Mouse (Mus musculus): ENCODE measurements around the gene Doc2b. TPM values are rescaled to one million over a fixed set of nuclear protein-coding genes. Genes with fewer than 3 reads are reported as not detected.
A peak's percentile ranks its signal among the peaks of the same experiment; 100 is the strongest.

Gene Doc2b
- polyA plus RNA-seq, 1 experiment from 2014 or later = 3.4 TPM

DNA sequence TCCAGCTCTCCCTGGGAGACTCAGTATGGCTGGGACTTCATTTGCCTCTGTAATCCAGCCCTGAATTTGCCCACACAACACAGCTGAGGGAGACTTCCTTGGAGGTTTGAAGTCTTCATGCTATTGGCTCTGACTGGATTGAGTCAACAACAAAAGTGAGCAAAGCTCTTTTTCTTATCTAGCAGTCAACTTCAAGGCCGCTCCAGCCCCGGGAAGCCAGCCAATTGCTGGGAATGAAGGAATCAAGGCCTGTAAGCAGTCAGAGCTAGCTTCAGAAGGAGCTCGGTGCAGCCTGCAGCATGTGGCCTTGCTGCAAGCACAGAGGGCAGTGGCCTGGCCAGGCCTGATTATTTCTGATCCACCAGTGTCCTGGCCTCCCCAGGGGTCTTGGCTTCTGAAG lies 16.1 kb upstream of the Doc2b start:
- 40% methylated on average over 3 of the region's 3 CpGs for WGBS
- Histone ChIP-seq H3K4me2 (no peak overlapping the region), H3K9me3 (no peaks in the 10 kb centered on the region), H3K27me3 (no peaks in the 10 kb centered on the region), H3K4me1 (replicated peaks) (0 out of 2 replicates have a peak, but pooled peaks cover 6% of the 10 kb centered on the region), H3K27ac (replicated peaks) (peak overlapping the region; percentile 22; the same call in 1 of the 2 replicates), H3K9ac (no peak overlapping the region), H3K36me3 (no peaks in the 10 kb centered on the region), H3K4me3 (no peak overlapping the region)
- no peak for ATAC-seq (ENCODE audit: low FRiP score, low read depth)

DNA sequence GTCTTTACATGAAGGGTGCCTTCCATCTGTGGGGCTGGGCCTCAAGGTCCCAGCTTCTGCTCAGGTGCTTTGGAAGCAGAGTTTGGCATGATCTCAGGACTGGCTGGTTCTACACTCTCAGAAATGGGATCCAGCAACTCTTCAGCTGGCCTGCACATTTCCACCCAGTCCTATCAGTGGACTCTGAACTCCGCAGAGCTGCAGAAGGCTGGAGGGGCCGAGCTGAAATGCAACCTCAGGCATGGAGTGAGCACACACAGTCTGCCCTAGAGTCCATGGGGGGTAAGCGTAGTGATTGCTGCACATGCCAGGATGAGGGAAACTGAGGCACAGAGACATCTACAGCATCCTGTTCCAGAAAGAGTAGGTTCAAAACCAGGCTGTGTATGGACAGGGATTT lies 14.7 kb upstream of the Doc2b start:
- 93% methylated on average over 3 of the region's 3 CpGs for WGBS

DNA sequence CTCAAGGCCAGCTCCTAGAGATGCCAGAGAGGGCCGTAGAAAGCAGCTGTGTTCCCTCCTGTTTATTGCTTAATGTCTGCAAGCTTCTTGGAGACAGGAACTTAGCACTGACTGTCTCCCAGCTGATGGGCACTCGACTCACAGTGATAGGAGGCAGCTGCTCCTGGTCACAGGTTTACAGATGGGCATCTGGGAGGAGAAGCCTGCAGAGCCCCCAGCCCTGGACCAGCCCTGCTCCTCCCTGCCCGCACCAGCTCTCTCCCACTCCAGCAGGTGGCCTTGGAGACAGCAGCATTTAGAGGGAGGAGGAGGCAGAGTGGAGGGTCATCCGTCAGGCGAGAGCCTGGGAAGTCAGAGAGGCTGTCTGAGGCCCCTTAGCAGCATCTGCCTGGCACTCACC lies 11.6 kb upstream of the Doc2b start:
- H3K36me3 ChIP-seq = no peaks in the 10 kb centered on the region
- no peak overlapping the region for H3K4me2 ChIP-seq
- 32% methylated on average over 5 of the region's 5 CpGs for WGBS
- H3K27me3 ChIP-seq = no peaks in the 10 kb centered on the region; the same call in 1 of the 2 replicates
- ATAC-seq (ENCODE audit: low FRiP score, low read depth) = no peak
- H3K9ac ChIP-seq = no peak overlapping the region
- no peak overlapping the region for H3K4me3 ChIP-seq
- no peaks in the 10 kb centered on the region for H3K9me3 ChIP-seq
- no peak overlapping the region for H3K27ac ChIP-seq (replicated peaks)
- 0 out of 2 replicates have a peak, but pooled peaks cover 5% of the 10 kb centered on the region for H3K4me1 ChIP-seq (replicated peaks)

More for the DNA sequence above, 14.7 kb upstream of the Doc2b start:
- H3K4me2 ChIP-seq = no peak overlapping the region
- no peaks in the 10 kb centered on the region for H3K36me3 ChIP-seq
- no peak overlapping the region for H3K27ac ChIP-seq (replicated peaks)
- no peaks in the 10 kb centered on the region for H3K9me3 ChIP-seq
- 0 out of 2 replicates have a peak, but pooled peaks cover 5% of the 10 kb centered on the region for H3K4me1 ChIP-seq (replicated peaks)
- H3K4me3 ChIP-seq = no peak overlapping the region
- no peak overlapping the region for H3K9ac ChIP-seq
- H3K27me3 ChIP-seq = no peaks in the 10 kb centered on the region; the same call in 1 of the 2 replicates
- ATAC-seq (ENCODE audit: low FRiP score, low read depth) = no peak

DNA sequence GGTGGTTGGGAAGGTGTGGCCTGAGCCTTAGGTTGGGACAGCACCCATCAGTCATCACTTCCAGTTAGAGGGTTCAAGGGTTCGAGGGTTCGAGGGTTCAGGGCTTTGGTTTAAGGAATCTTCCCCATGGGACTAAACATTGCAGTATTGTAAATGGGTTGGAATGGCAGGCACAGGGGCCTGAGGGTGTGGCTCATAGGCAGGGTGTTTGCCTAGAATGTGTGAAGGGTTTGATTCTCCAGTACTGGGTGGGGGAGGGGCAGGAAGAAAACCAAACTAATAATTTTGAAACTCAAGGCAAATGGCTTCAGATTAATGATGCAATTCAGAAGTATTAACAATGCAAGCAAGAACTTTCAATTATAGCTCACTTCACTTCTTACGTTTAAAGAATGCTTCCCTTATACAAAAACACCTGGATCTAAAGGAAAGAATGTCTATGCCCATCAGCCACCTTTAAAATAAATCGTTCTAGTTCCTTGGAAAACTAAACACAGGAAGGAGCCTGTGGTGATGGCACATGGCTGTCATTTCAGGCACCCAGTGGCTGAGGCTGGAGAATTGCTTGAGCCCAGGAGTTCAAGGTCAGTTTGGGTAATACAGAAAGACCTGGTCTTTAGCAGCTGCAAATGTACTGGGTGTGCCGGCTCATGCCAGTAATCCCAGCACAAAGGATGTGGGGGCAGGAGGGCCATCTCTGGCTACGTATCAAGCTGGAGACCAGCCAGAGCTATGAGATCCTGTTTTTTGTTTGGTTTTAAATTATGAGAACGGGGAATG lies 6.1 kb upstream of the Doc2b start:
- Histone ChIP-seq H3K27ac (replicated peaks) (no peak overlapping the region), H3K36me3 (no peaks in the 10 kb centered on the region), H3K9me3 (no peaks in the 10 kb centered on the region), H3K9ac (no peak overlapping the region), H3K4me1 (replicated peaks) (0 out of 2 replicates have a peak, but pooled peaks cover 8% of the 10 kb centered on the region), H3K4me3 (no peak overlapping the region), H3K4me2 (no peak overlapping the region), H3K27me3 (peaks cover 14% of the 10 kb centered on the region)
- ATAC-seq (ENCODE audit: low FRiP score, low read depth) = no peak
- WGBS = 80% methylated on average over 7 of the region's 7 CpGs

DNA sequence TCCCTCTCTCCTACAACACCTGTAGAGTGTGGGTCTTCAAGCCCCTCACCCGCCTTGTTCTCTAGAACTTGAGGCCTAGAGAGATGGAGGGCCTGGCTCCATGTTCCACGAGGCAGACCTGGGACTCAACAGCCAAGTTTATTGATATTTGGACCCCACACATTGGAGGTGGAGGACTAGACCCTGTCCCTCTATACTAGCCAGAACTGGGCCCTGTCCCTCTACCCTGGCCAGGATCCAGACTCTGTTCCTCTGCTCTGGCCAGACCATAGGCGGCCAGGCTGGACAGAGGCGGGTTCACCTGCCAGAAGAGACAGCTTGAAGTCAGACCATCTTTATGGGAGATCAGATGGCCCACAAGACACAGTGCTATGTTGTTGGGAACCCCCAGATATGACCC lies 5.5 kb upstream of the Doc2b start:
- Histone ChIP-seq H3K4me2 (no peak overlapping the region), H3K4me3 (no peak overlapping the region), H3K36me3 (no peaks in the 10 kb centered on the region), H3K27ac (replicated peaks) (no peak overlapping the region), H3K27me3 (peaks cover 20% of the 10 kb centered on the region), H3K9me3 (no peaks in the 10 kb centered on the region), H3K4me1 (replicated peaks) (peaks cover 12% of the 10 kb centered on the region; the same call in 1 of the 2 replicates), H3K9ac (no peak overlapping the region)
- 83% methylated on average over 4 of the region's 4 CpGs for WGBS
- no peak for ATAC-seq (ENCODE audit: low FRiP score, low read depth)

DNA sequence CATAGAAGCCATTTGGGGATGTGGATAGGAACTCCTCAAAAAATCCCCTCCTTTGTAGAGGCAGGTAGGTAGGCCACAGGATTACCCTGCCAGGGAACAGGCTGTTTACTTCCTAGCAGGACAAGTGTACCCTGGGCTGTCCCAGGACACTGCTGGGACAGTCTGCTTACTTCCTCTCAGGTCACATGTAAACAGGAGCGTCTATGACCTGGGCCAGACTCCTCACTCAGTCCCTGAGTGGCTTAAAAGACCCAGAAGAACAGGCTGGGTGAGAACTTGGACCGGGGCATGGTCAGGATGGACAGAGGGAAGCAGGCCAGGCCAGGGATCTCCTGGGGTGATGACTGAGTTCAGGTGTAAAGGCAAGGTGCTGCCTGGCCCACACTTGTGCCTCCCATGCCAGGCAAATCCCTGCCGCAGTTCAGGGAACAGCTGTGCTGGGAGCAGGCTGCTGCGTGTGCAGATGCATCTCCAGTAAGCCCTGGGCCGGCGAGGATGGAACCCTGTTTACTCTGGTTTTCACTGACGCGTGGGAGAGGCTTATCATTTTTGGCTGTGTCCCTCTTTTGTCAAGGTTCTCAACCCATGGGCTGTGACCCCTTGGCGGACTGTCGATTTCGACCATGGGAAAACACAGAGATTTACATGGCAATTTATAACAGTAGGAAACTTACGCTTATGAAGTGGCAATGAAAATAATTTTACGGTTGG lies 842 bp upstream of the Doc2b start:
- Histone ChIP-seq H3K4me2 (peak overlapping the region; percentile 67), H3K9me3 (no peaks in the 10 kb centered on the region), H3K9ac (peak overlapping the region; percentile 31), H3K4me1 (replicated peaks) (peaks cover 39% of the 10 kb centered on the region), H3K27ac (replicated peaks) (no peak overlapping the region), H3K36me3 (no peaks in the 10 kb centered on the region), H3K4me3 (peak overlapping the region; percentile 53), H3K27me3 (peaks cover 47% of the 10 kb centered on the region)
- WGBS = 66% methylated on average over 13 of the region's 13 CpGs
- peak; percentile 16; the same call in 1 of the 2 replicates for ATAC-seq (ENCODE audit: low FRiP score, low read depth)

DNA sequence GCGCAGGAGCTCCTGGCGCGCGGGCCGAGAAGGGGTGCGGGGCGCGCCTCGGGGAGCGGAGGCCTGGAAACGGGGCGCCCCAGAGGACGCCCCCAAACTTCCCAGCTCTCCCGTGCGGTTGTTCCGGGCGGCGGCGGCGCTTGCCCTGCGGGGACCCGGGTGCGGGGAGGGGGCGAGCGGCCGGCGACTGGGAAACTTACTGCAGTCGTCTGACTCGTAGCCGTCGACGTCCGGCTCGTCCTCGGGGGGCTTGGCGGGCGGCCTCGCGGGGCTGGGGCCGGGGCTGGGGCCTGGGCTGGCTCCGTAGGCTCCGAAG lies 570 bp downstream of the Doc2b start:
- no peak overlapping the region for H3K27ac ChIP-seq (replicated peaks)
- H3K4me3 ChIP-seq = peak overlapping the region; percentile 53
- peaks cover 36% of the 10 kb centered on the region for H3K4me1 ChIP-seq (replicated peaks)
- H3K27me3 ChIP-seq = peaks cover 50% of the 10 kb centered on the region
- H3K36me3 ChIP-seq = no peaks in the 10 kb centered on the region
- ATAC-seq (ENCODE audit: low FRiP score, low read depth) = no peak
- H3K4me2 ChIP-seq = peak overlapping the region; percentile 67
- WGBS = 2% methylated on average over 41 of the region's 42 CpGs
- H3K9ac ChIP-seq = peak overlapping the region; percentile 31
- no peaks in the 10 kb centered on the region for H3K9me3 ChIP-seq

DNA sequence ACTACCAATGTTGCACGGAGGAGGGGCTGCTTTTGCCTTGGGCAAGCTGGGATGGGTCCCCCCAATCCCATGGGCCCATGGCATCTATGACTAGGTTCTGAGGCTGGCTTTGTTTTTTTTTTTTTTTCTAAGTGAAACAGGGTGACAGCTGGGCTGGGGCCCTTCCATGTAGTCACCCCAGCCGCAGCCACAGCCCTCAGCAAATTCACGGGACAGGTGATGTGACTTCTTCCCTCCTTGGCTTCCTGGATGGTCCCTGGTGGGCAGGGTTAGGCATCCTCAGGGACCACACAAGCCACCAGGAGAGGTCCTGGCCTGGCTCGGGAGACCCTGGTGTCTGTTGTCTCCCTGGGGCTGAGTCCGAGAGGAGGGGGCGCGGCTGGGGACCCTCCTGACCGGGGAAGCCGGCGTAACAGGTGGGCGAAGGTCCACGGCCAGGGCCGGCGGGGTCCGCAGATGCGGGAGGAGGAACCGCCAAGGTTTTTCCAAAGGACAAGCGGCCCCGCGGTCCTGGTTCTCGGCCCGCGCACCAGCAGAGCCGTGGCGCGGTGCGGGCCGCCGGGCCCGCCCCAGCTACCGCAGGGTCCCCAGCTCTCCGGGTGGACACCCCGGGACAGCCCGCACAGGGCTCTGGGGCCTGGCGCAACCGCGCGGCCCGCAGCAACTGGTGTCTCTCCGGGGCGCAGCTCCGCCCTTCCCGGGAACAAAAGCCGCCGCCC lies 1.1 kb downstream of the Doc2b start:
- Histone ChIP-seq H3K27me3 (peaks cover 50% of the 10 kb centered on the region), H3K9ac (peak overlapping the region; percentile 31), H3K4me3 (peak overlapping the region; percentile 53), H3K36me3 (no peaks in the 10 kb centered on the region), H3K27ac (replicated peaks) (no peak overlapping the region), H3K4me2 (peak overlapping the region; percentile 67), H3K9me3 (no peaks in the 10 kb centered on the region), H3K4me1 (replicated peaks) (peaks cover 34% of the 10 kb centered on the region)
- peak; percentile 19; the same call in 1 of the 2 replicates for ATAC-seq (ENCODE audit: low FRiP score, low read depth)
- WGBS = 7% methylated on average over 44 of the region's 45 CpGs

DNA sequence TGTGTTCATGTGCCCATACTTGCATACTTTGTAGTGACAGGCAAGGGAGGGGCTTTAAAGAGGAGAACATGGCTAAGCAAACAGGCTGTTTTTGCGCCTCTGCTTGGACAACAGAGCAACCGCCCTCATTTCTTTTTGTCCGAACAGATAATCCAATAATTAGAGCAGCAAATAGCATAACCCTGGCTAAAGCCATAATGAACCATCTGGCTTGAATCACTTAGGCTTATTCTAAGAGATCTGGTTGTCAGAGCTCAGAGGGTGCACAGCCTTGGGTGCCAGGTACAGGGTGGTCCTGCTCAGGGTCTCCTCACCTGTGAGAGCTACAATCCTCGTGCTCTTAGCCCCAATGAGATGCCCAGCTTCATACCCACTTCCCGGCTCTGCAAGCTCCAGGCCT lies 2.5 kb downstream of the Doc2b start:
- no peak overlapping the region for H3K9ac ChIP-seq
- H3K9me3 ChIP-seq = no peaks in the 10 kb centered on the region
- H3K36me3 ChIP-seq = no peaks in the 10 kb centered on the region
- 73% methylated on average over 5 of the region's 5 CpGs for WGBS
- H3K27ac ChIP-seq (replicated peaks) = no peak overlapping the region
- no peak for ATAC-seq (ENCODE audit: low FRiP score, low read depth)
- H3K27me3 ChIP-seq = peaks cover 50% of the 10 kb centered on the region
- no peak overlapping the region for H3K4me3 ChIP-seq
- H3K4me1 ChIP-seq (replicated peaks) = peaks cover 31% of the 10 kb centered on the region
- 0 out of 2 replicates have a peak overlapping the region, but pooled peaks have one; percentile 67 for H3K4me2 ChIP-seq

DNA sequence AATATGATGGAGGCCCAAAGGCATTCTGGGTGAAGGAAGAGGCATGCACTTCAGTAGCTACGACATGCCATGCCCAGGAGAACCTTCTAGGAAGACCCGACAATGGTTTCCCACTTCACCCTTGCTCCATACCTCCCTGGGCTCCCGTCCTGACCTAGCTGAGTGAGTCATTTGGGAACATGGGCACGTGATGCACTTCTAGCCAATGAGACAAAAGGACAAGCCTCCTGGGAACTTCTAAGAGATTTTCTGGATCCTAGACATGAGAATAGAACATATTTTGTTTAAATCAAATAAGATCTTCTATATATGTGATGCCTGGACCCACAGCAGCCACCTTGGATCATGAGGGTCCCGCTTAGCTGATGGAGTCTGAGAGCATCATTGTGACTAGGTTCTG lies 3.3 kb downstream of the Doc2b start:
- Histone ChIP-seq H3K27me3 (peaks cover 42% of the 10 kb centered on the region), H3K27ac (replicated peaks) (no peak overlapping the region), H3K9ac (no peak overlapping the region), H3K36me3 (no peaks in the 10 kb centered on the region), H3K9me3 (no peaks in the 10 kb centered on the region), H3K4me1 (replicated peaks) (peaks cover 31% of the 10 kb centered on the region), H3K4me2 (no peak overlapping the region), H3K4me3 (no peak overlapping the region)
- 79% methylated on average over 5 of the region's 5 CpGs for WGBS
- ATAC-seq (ENCODE audit: low FRiP score, low read depth) = no peak

DNA sequence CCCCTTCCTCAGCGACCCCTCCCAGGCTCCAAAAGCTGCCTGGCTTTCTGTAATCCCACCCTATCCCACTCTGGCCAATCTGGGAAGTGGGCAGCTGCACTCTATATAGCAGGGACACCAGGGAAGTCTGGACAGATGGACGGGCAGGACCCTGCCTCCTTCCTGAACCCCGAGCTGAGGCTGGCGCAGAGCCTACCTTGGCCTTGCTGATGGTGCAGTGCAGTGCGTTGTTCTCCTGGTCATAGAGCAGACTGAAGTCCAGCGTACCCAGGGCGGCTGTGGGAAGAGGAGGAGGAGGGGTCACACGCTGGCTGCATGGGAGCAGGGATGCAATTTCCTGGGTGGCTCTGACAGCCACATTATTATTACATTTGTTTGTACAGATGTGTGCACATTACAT lies 10.0 kb downstream of the Doc2b start:
- H3K4me1 ChIP-seq (replicated peaks) = no peaks in the 10 kb centered on the region
- H3K9ac ChIP-seq = no peak overlapping the region
- no peaks in the 10 kb centered on the region for H3K36me3 ChIP-seq
- H3K27me3 ChIP-seq = no peaks in the 10 kb centered on the region
- 80% methylated on average over 8 of the region's 8 CpGs for WGBS
- ATAC-seq (ENCODE audit: low FRiP score, low read depth) = no peak
- H3K4me3 ChIP-seq = no peak overlapping the region
- no peak overlapping the region for H3K27ac ChIP-seq (replicated peaks)
- H3K4me2 ChIP-seq = no peak overlapping the region
- no peaks in the 10 kb centered on the region for H3K9me3 ChIP-seq

DNA sequence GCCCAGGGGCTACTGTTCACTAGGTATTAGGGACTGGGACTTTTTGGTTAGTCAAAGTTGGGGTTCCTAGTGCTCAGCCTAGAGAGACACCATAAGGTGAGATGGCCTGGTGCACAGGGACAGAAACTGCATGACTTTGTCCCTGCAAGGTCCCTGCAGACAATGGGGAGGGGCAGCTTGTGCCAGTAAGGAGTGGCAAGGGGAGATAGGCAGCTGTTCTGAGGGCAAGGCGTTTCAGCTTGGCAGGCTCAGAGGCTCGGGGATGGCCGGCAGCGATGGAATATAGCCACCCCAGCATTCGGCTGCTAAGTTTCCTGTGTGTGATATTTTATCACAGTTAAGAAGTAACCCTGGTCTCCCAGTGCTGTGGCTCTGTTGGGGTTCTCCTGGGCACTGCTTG lies 12.1 kb downstream of the Doc2b start:
- H3K27me3 ChIP-seq = no peaks in the 10 kb centered on the region
- H3K27ac ChIP-seq (replicated peaks) = no peak overlapping the region
- ATAC-seq (ENCODE audit: low FRiP score, low read depth) = no peak
- no peak overlapping the region for H3K9ac ChIP-seq
- H3K4me2 ChIP-seq = no peak overlapping the region
- H3K4me1 ChIP-seq (replicated peaks) = no peaks in the 10 kb centered on the region
- no peak overlapping the region for H3K4me3 ChIP-seq
- no peaks in the 10 kb centered on the region for H3K9me3 ChIP-seq
- 0 out of 2 replicates have a peak, but pooled peaks cover 4% of the 10 kb centered on the region for H3K36me3 ChIP-seq
- WGBS = 86% methylated on average over 5 of the region's 5 CpGs

Measured in hindbrain, embryonic 15.5 days (tissue).